Mouse (Mus musculus) forebrain, embryonic 11.5 days (tissue): ENCODE measurements around the gene Snai1. TPM values are rescaled to one million over a fixed set of nuclear protein-coding genes. Genes with fewer than 3 reads are reported as not detected.

ENCODE experiments used
- ATAC-seq: fragments of 200-750 bp; cut with Nextera tagmentation; replicated peaks from 2 replicates; pipeline ENCODE4 v1.8.0; 2017; ENCODE audit warnings: moderate TSS enrichment; ENCODE audit not compliant: low FRiP score
- DNase-seq: peaks from one replicate; pipeline ENCODE4 v3.0.0-alpha.2; 2017; ENCODE audit warnings: low spot score
- H3K27ac ChIP-seq: fragments of 300-500 bp; sonication (generic); 2 replicates; pipeline ENCODE4 v1.5.1; 2014; ENCODE audit warnings: low read depth, low read length
- H3K27me3 ChIP-seq: fragments of 300-500 bp; sonication (generic); 2 replicates; pipeline ENCODE4 v1.6.1; 2014; ENCODE audit warnings: mild to moderate bottlenecking, low read length, mixed read lengths; ENCODE audit not compliant: control insufficient read depth, insufficient read depth
- H3K36me3 ChIP-seq: fragments of 300-500 bp; sonication (generic); 2 replicates; pipeline ENCODE4 v1.6.1; 2014; ENCODE audit warnings: mild to moderate bottlenecking, low read length, moderate library complexity, mixed read lengths; ENCODE audit not compliant: control insufficient read depth, insufficient read depth
- H3K4me1 ChIP-seq: fragments of 300-500 bp; sonication (generic); replicated peaks from 2 replicates; pipeline ENCODE4 v1.6.1; 2014; ENCODE audit warnings: low read length, mixed read lengths; ENCODE audit not compliant: control insufficient read depth, insufficient read depth
- H3K4me2 ChIP-seq: fragments of 300-500 bp; sonication (generic); 2 replicates; pipeline ENCODE4 v1.6.1; 2014; ENCODE audit warnings: low read depth, mild to moderate bottlenecking, low read length, moderate library complexity, mixed read lengths; ENCODE audit not compliant: severe bottlenecking
- H3K4me3 ChIP-seq: fragments of 300-500 bp; sonication (generic); 2 replicates; pipeline ENCODE4 v1.5.1; 2014; ENCODE audit warnings: low read depth, low read length
- H3K9ac ChIP-seq: fragments of 300-500 bp; sonication (generic); 2 replicates; pipeline ENCODE4 v1.6.1; 2014; ENCODE audit warnings: low read length
- H3K9me3 ChIP-seq: fragments of 300-500 bp; sonication (generic); 2 replicates; pipeline ENCODE4 v1.6.1; 2016; ENCODE audit warnings: low read length, mixed read lengths; ENCODE audit not compliant: control insufficient read depth
- WGBS: fragments of 180-500 bp; shearing (Covaris S2); extraction: QIAGEN DNeasy Blood & Tissue Kit; methylation state at CpG from one replicate; pipeline ENCODE4 v1.1.7; 2014; 5-methylcytosine and 5-hydroxymethylcytosine counted together
- polyA plus RNA-seq: library from polyadenylated mRNA; unstranded; fragments of >200 nt; fragmentation: Nextera tagmentation; extraction: Ambion mirVana; gene quantifications from 2 replicates; pipeline ENCODE4 v1.2.1, GENCODE M21; 2014

The Snai1 gene
- polyA plus RNA-seq, 1 experiment from 2014 or later, result 27.8 TPM

GRCm38 (mm10) chr2:167552292-167552691, 14.3 kb downstream of the Snai1 start:
- H3K9ac ChIP-seq, result no peak overlapping the region
- no peaks in the 10 kb centered on the region for H3K36me3 ChIP-seq
- H3K4me3 ChIP-seq, result no peak overlapping the region
- ATAC-seq (no peak), DNase-seq (no peak)
- H3K27me3 ChIP-seq, result no peaks in the 10 kb centered on the region
- 91% methylated on average over 4 of the region's 4 CpGs for WGBS
- H3K27ac ChIP-seq, result no peak overlapping the region
- H3K4me2 ChIP-seq, result no peak overlapping the region
- H3K4me1 ChIP-seq, result no peaks in the 10 kb centered on the region
- H3K9me3 ChIP-seq, result no peaks in the 10 kb centered on the region

GRCm38 (mm10) chr2:167552927-167553402, 15.0 kb downstream of the Snai1 start:
- Histone ChIP-seq H3K9ac (no peak overlapping the region), H3K4me1 (no peaks in the 10 kb centered on the region), H3K4me3 (no peak overlapping the region), H3K27ac (no peak overlapping the region), H3K9me3 (no peaks in the 10 kb centered on the region), H3K36me3 (no peaks in the 10 kb centered on the region), H3K4me2 (no peak overlapping the region), H3K27me3 (no peaks in the 10 kb centered on the region)
- DNase-seq (no peak), ATAC-seq (no peak)
- WGBS, result 18% methylated on average over 10 of the region's 11 CpGs

- H3K27me3 ChIP-seq, result peaks cover 3% of the 10 kb centered on the region; the same call in 1 of the 2 replicates
- H3K36me3 ChIP-seq, result no peaks in the 10 kb centered on the region
- no peak overlapping the region for H3K4me3 ChIP-seq
- no peak overlapping the region for H3K27ac ChIP-seq
- ATAC-seq (no peak), DNase-seq (no peak)
- H3K4me1 ChIP-seq, result peaks cover 5% of the 10 kb centered on the region; the same call in 1 of the 2 replicates
- no peak overlapping the region for H3K4me2 ChIP-seq
- no peaks in the 10 kb centered on the region for H3K9me3 ChIP-seq
- H3K9ac ChIP-seq, result no peak overlapping the region
- WGBS, result 85% methylated on average over 5 of the region's 5 CpGs
Measured at GRCm38 (mm10) chr2:167555766-167556165, 17.8 kb downstream of the Snai1 start.

- 0 out of 2 replicates have a peak, but pooled peaks have one; percentile 33 for ATAC-seq
- Histone ChIP-seq H3K4me3 (peak overlapping the region; percentile 12; the same call in 1 of the 2 replicates), H3K9ac (peak overlapping the region; percentile 40), H3K4me2 (peak overlapping the region; percentile 43; the same call in 1 of the 2 replicates), H3K9me3 (no peaks in the 10 kb centered on the region), H3K27ac (no peak overlapping the region), H3K4me1 (peaks cover 8% of the 10 kb centered on the region; the same call in 1 of the 2 replicates), H3K27me3 (peaks cover 3% of the 10 kb centered on the region; the same call in 1 of the 2 replicates), H3K36me3 (no peaks in the 10 kb centered on the region)
- 13% methylated on average over 27 of the region's 27 CpGs for WGBS
- no peak for DNase-seq
Measured at GRCm38 (mm10) chr2:167559413-167559812, 21.4 kb downstream of the Snai1 start.

GRCm38 (mm10) chr2:167562101-167562500, 24.1 kb downstream of the Snai1 start:
- Histone ChIP-seq H3K27me3 (peaks cover 3% of the 10 kb centered on the region; the same call in 1 of the 2 replicates), H3K9me3 (no peaks in the 10 kb centered on the region), H3K4me1 (peaks cover 10% of the 10 kb centered on the region; the same call in 1 of the 2 replicates), H3K9ac (no peak overlapping the region), H3K27ac (no peak overlapping the region), H3K36me3 (no peaks in the 10 kb centered on the region), H3K4me3 (no peak overlapping the region), H3K4me2 (no peak overlapping the region)
- no peak for DNase-seq
- WGBS, result 54% methylated on average over 8 of the region's 8 CpGs
- no peak for ATAC-seq

GRCm38 (mm10) chr2:167563035-167563434, 25.0 kb downstream of the Snai1 start:
- DNase-seq, result no peak
- 74% methylated on average over 5 of the region's 5 CpGs for WGBS
- Histone ChIP-seq H3K4me3 (no peak overlapping the region), H3K9me3 (no peaks in the 10 kb centered on the region), H3K27ac (no peak overlapping the region), H3K4me1 (peaks cover 10% of the 10 kb centered on the region; the same call in 1 of the 2 replicates), H3K9ac (no peak overlapping the region), H3K36me3 (no peaks in the 10 kb centered on the region), H3K27me3 (peaks cover 3% of the 10 kb centered on the region; the same call in 1 of the 2 replicates), H3K4me2 (no peak overlapping the region)
- ATAC-seq, result no peak

GRCm38 (mm10) chr2:167563703-167564102, 25.7 kb downstream of the Snai1 start:
- DNase-seq (peak; percentile 66), ATAC-seq (no peak)
- Histone ChIP-seq H3K4me2 (no peak overlapping the region), H3K4me3 (no peak overlapping the region), H3K36me3 (no peaks in the 10 kb centered on the region), H3K9ac (no peak overlapping the region), H3K27me3 (peaks cover 3% of the 10 kb centered on the region; the same call in 1 of the 2 replicates), H3K9me3 (no peaks in the 10 kb centered on the region), H3K4me1 (peaks cover 10% of the 10 kb centered on the region; the same call in 1 of the 2 replicates), H3K27ac (no peak overlapping the region)
- WGBS, result 63% methylated on average over 12 of the region's 12 CpGs

GRCm38 (mm10) chr2:167564551-167565311, 26.7 kb downstream of the Snai1 start:
- 85% methylated on average over 13 of the region's 13 CpGs for WGBS
- DNase-seq (no peak), ATAC-seq (no peak)
- H3K27ac ChIP-seq, result no peak overlapping the region
- peaks cover 3% of the 10 kb centered on the region; the same call in 1 of the 2 replicates for H3K27me3 ChIP-seq
- no peak overlapping the region for H3K4me2 ChIP-seq
- H3K4me1 ChIP-seq, result peaks cover 6% of the 10 kb centered on the region; the same call in 1 of the 2 replicates
- H3K36me3 ChIP-seq, result no peaks in the 10 kb centered on the region
- H3K4me3 ChIP-seq, result no peak overlapping the region
- no peak overlapping the region for H3K9ac ChIP-seq
- H3K9me3 ChIP-seq, result no peaks in the 10 kb centered on the region
